Mouse (Mus musculus) lung, postnatal 36 days (tissue): ENCODE measurements at regions not wholly inside any gene's neighbourhood (a gene's known extent, or its start where the extent isn't known, plus 50 kb on each side); places are given as distances from the start of the nearest gene placed in this dataset.

Source experiments
- DNase-seq: peaks from one replicate; pipeline ENCODE4 v3.0.0; 2022; ENCODE audit warnings: mixed read lengths

DNA sequence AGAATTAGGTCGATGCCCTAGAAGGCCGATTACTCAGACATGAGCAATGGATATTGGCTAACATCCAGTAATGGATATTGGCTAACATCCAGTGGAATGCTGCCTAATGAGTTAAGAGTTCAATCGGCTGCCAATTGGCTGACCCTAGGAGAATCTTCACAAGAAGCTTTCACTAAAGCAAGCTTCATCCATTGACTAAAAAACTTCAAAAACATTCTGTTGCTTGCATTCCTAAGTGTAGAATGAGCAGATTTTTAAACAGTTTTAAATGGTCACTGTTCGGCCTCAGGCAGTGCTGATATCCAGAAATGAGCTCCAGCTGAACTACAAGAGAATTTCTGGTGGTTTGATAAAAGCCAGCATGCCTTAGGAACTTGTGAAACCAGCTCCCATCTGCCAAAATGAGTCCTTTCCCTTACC, 56.8 kb upstream of the Cenpe start:
- peak; percentile 32 for DNase-seq
